25 mouse cellular contexts compared by ENCODE assay signal in the genomic region with DNA sequence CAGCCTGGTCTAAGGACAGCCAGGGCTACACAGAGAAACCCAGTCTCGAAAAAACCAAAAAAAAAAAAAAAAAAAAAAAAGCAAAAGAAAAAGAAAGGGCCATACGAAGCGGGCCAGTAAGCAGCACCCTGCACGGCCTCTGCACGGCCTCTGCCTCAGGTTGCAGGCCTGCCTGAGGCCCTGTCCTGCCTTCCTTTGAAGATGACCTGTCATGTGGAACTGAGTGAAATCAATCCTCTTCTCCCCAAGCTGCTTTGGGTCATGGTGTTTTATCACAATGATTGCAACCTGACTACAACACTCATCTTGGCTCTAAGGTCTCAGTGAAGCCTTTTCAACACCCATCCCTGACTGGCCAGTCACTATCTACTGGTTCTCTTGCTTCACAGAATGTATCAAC.
"Had no signal": no experiment of that assay in that cellular context is flagged by ENCODE, and none has a peak within 500 bp of the region (broad histone marks: within the 10 kb centered on the region; RNA-seq: fewer than 3 reads in every experiment).

No protein-coding gene starts in this region.

- H3K4me2 ChIP-seq: heart, embryonic 12.5 days; hindbrain, embryonic 12.5 days; hindbrain, embryonic 14.5 days; intestine, embryonic 15.5 days; limb, embryonic 12.5 days; liver, embryonic 11.5 days; liver, embryonic 13.5 days; liver, embryonic 15.5 days had no signal

- H3K9me3 ChIP-seq: heart, embryonic 10.5 days; heart, embryonic 12.5 days; hindbrain, embryonic 10.5 days; hindbrain, embryonic 12.5 days; intestine, embryonic 15.5 days; limb, embryonic 10.5 days; limb, embryonic 12.5 days; liver, embryonic 13.5 days; liver, embryonic 15.5 days had no signal

- ATAC-seq: hindbrain, embryonic 16.5 days; inflammation-experienced regulatory T-cells, adult 6 months; intestine, embryonic 15.5 days; intestine, postnatal 0 days had no signal

- DNase-seq: gastrocnemius, adult 2 months; gastrocnemius, postnatal 10 days; gastrocnemius, postnatal 25 days; heart, adult 18-20 months; heart, postnatal 10 days; heart, postnatal 4 days; kidney, adult 18-20 months; kidney, postnatal 10 days; liver; liver, embryonic 13.5 days had no signal

- H3K27me3 ChIP-seq: heart, embryonic 12.5 days; hindbrain, embryonic 12.5 days; intestine, embryonic 15.5 days; limb, embryonic 12.5 days; liver, embryonic 13.5 days; liver, embryonic 15.5 days had no signal

- H3K4me1 ChIP-seq: intestine, embryonic 15.5 days; liver, embryonic 13.5 days; liver, embryonic 15.5 days had no signal

- H3K27ac ChIP-seq: gastrocnemius, adult 2 months; heart, embryonic 10.5 days; hindbrain, embryonic 12.5 days; hindbrain, embryonic 14.5 days; intestine, embryonic 15.5 days; left cerebral cortex, adult 2 months; limb, embryonic 10.5 days; limb, embryonic 12.5 days; liver, embryonic 13.5 days; liver, embryonic 15.5 days had no signal

- H3K36me3 ChIP-seq: heart, embryonic 10.5 days; heart, embryonic 12.5 days; hindbrain, embryonic 10.5 days; hindbrain, embryonic 12.5 days; intestine, embryonic 15.5 days; limb, embryonic 10.5 days; limb, embryonic 12.5 days; liver, embryonic 13.5 days; liver, embryonic 15.5 days had no signal

- H3K4me3 ChIP-seq: gastrocnemius, adult 2 months; heart, embryonic 10.5 days; heart, embryonic 12.5 days; hindbrain, embryonic 10.5 days; hindbrain, embryonic 12.5 days; intestine, embryonic 15.5 days; layer of hippocampus, adult 2 months; left cerebral cortex, adult 2 months; limb, embryonic 10.5 days; limb, embryonic 12.5 days; liver, embryonic 13.5 days; liver, embryonic 15.5 days had no signal

- H3K9ac ChIP-seq: heart, embryonic 12.5 days; hindbrain, embryonic 12.5 days; hindbrain, embryonic 14.5 days; intestine, embryonic 15.5 days; limb, embryonic 12.5 days; liver, embryonic 13.5 days; liver, embryonic 15.5 days had no signal
